Mouse (Mus musculus) frontal cortex, postnatal 10 days (tissue): ENCODE measurements around the gene Rarres2.
"Not testable (repeated sequence)": the region's sequence is repeated elsewhere in the genome, so short reads cannot be mapped to it uniquely, and the experiment has no call there.

Experiments
- DNase-seq, 2 experiments: peaks; one replicate each; pipeline ENCODE4 v3.0.0; 2022; ENCODE audit warnings: low spot score in 2 of 2, mixed read lengths in 1 of 2

Rarres2 gene

GRCm38 (mm10) chr6:48540721-48541120 is 31.9 kb downstream of the Rarres2 start:
- no peak for DNase-seq

GRCm38 (mm10) chr6:48539860-48540259 is 32.7 kb downstream of the Rarres2 start:
- DNase-seq: peak in 1 of 2 experiments; percentile 7

GRCm38 (mm10) chr6:48538841-48539737 is 33.5 kb downstream of the Rarres2 start:
- peak; percentile 67 to 73 for DNase-seq

- DNase-seq: peak; percentile 82 to 90
Measured at GRCm38 (mm10) chr6:48537105-48537954, 35.3 kb downstream of the Rarres2 start, which contains the start of gene Atp6v0e2. Atp6v0e2 (plus strand) TSS chr6:48537615.

- DNase-seq: no peak
Measured at GRCm38 (mm10) chr6:48536091-48536490, 36.5 kb downstream of the Rarres2 start.

- DNase-seq: no peak
Measured at GRCm38 (mm10) chr6:48534913-48535312, 37.7 kb downstream of the Rarres2 start.

- no peak for DNase-seq
Measured at GRCm38 (mm10) chr6:48533475-48533874, 39.1 kb downstream of the Rarres2 start.

- no peak for DNase-seq
Measured at GRCm38 (mm10) chr6:48530862-48531261, 41.7 kb downstream of the Rarres2 start.

GRCm38 (mm10) chr6:48529871-48530440 is 42.6 kb downstream of the Rarres2 start:
- DNase-seq: no peak

GRCm38 (mm10) chr6:48529261-48529660 is 43.3 kb downstream of the Rarres2 start:
- DNase-seq: no peak

GRCm38 (mm10) chr6:48527901-48528300 is 44.7 kb downstream of the Rarres2 start:
- DNase-seq: no peak

- DNase-seq: not testable (repeated sequence)
Measured at GRCm38 (mm10) chr6:48524882-48525281, 47.7 kb downstream of the Rarres2 start.
